Mouse (Mus musculus) bone marrow, adult 2 months (tissue): ENCODE measurements around the gene Cep95.

ENCODE experiments used
- CTCF ChIP-seq: fragments of 200-500 bp; IDR thresholded peaks from 2 replicates; pipeline ENCODE4 v1.5.1; 2011; ENCODE audit warnings: low read length, control low read depth; ENCODE audit not compliant: control insufficient read depth, insufficient read depth
- POLR2A ChIP-seq: fragments of 200-500 bp; IDR thresholded peaks from 2 replicates; pipeline ENCODE4 v1.6.1; 2011; ENCODE audit warnings: low read depth, mild to moderate bottlenecking, control low read depth, low read length, borderline replicate concordance; ENCODE audit not compliant: control insufficient read depth

DNA sequence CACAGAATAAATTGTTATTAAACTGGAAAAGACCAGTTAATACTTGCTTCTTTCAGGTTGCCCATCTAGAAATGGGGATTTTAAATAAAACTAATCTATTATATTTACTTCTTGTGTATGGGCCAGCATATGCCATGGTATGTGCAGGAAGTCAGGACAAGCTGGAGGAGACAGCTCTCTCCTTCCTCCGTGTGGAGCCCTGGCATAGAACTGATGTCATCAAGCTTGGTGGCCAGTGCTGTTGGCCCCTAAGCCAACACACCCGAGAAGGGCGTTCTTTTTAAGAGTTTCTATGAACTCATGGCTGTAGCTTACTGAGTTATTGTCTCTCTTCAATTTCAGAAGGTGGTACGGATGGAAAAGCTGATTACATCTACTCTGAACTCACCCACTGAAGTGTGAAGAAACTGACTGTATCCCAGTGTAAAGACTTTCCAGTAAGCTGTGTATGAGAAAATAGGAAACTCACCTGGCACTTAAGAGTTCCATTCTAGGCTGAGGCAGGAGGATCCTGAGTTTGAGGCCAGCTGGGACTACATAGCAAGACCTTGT, 22.4 kb upstream of the Cep95 start:
- TF ChIP-seq POLR2A (no peak), CTCF (no peak)
